Mouse (Mus musculus): ENCODE measurements around the gene Crb2. TPM values are rescaled to one million over a fixed set of nuclear protein-coding genes. Genes with fewer than 3 reads are reported as not detected.

The Crb2 gene
- polyA plus RNA-seq, 1 experiment from 2014 or later, result 9.1 TPM

DNA sequence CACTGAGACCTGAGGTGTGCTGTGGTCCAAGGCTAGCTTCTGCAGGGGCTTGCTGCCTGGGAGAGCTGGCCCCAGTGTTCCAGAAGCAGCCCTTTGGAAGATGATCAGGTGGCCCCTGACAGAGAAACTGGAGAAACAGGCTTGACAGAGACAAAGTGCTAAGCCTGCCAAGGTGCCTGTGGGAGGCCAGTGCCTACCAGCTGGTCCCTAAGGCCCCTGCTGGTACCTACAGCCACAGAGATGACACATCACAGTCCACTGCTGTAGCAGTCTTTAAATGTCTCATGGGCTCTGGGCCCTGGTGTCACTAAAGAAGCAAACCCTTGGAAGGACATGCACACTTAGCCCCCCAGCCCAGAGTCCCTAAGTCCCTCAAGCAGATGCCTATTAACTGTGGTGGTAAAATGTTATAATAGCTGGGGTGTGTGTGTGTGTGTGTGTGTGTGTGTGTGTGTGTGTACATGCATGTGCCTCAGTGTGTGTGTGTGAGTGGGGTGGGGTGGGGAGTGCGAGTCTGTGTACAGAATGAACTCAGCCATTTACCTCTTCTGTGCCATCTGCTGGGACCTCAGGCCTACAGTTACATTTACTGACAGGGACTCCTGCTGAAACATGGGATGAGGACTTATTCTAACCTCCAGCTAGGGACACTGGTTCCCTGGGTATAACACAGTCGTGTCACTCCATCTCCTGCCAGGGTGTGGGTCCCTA lies 19.7 kb upstream of the Crb2 start:
- Histone ChIP-seq H3K9me3 (no peaks in the 10 kb centered on the region), H3K4me3 (no peak overlapping the region), H3K27ac (no peak overlapping the region), H3K27me3 (replicated peaks) (peaks cover 9% of the 10 kb centered on the region; the same call in 1 of the 2 replicates), H3K4me2 (replicated peaks) (no peak overlapping the region), H3K4me1 (peaks cover 18% of the 10 kb centered on the region), H3K9ac (no peak overlapping the region), H3K36me3 (no peaks in the 10 kb centered on the region)
- ATAC-seq (ENCODE audit: low FRiP score, low read depth), result no peak
- 69% methylated on average over 2 of the region's 2 CpGs for WGBS

GRCm38 (mm10) chr2:37757016-37757415 lies 19.0 kb upstream of the Crb2 start:
- no peaks in the 10 kb centered on the region for H3K9me3 ChIP-seq
- no peak overlapping the region for H3K9ac ChIP-seq
- H3K4me3 ChIP-seq, result no peak overlapping the region
- no peak overlapping the region for H3K27ac ChIP-seq
- no peak overlapping the region for H3K4me2 ChIP-seq (replicated peaks)
- no peaks in the 10 kb centered on the region for H3K36me3 ChIP-seq
- peaks cover 9% of the 10 kb centered on the region; the same call in 1 of the 2 replicates for H3K27me3 ChIP-seq (replicated peaks)
- no peak for ATAC-seq (ENCODE audit: low FRiP score, low read depth)
- WGBS, result 86% methylated on average over 5 of the region's 5 CpGs
- peaks cover 18% of the 10 kb centered on the region for H3K4me1 ChIP-seq

- Histone ChIP-seq H3K9ac (no peak overlapping the region), H3K4me3 (no peak overlapping the region), H3K27ac (no peak overlapping the region), H3K4me1 (peaks cover 18% of the 10 kb centered on the region), H3K36me3 (no peaks in the 10 kb centered on the region), H3K4me2 (replicated peaks) (peak overlapping the region; percentile 46), H3K27me3 (replicated peaks) (peaks cover 9% of the 10 kb centered on the region; the same call in 1 of the 2 replicates), H3K9me3 (no peaks in the 10 kb centered on the region)
- WGBS, result 80% methylated on average over 4 of the region's 4 CpGs
- ATAC-seq (ENCODE audit: low FRiP score, low read depth), result no peak
Measured at GRCm38 (mm10) chr2:37757784-37758183, 18.3 kb upstream of the Crb2 start.

GRCm38 (mm10) chr2:37758343-37759015 lies 17.6 kb upstream of the Crb2 start:
- 5% methylated on average over 21 of the region's 21 CpGs for WGBS
- Histone ChIP-seq H3K4me1 (peaks cover 18% of the 10 kb centered on the region), H3K9ac (no peak overlapping the region), H3K36me3 (no peaks in the 10 kb centered on the region), H3K27me3 (replicated peaks) (peaks cover 9% of the 10 kb centered on the region; the same call in 1 of the 2 replicates), H3K4me3 (no peak overlapping the region), H3K9me3 (no peaks in the 10 kb centered on the region), H3K4me2 (replicated peaks) (peak overlapping the region; percentile 46), H3K27ac (no peak overlapping the region)
- peak; percentile 56; the same call in 1 of the 2 replicates for ATAC-seq (ENCODE audit: low FRiP score, low read depth)

DNA sequence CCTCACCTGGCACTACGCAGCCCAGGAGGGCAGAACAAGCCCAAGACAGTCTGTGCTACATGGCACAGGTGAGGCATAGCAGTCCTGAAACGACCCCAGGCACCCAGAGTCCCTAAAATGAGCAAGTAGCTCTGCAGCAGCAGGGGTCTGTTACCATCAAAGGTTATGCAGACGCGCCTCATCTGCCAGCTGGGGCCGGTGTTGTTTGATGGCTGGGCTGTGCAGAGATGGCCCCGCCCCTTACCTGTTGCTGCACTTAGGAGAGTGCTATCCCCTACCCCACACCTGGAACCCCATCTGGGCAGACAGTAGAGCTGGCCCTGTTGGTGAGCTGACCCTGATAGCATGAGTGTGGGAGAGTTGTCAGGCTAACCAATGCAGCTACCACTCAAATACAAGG lies 15.4 kb upstream of the Crb2 start:
- no peaks in the 10 kb centered on the region for H3K36me3 ChIP-seq
- WGBS, result 25% methylated on average over 6 of the region's 6 CpGs
- H3K27me3 ChIP-seq (replicated peaks), result peaks cover 9% of the 10 kb centered on the region; the same call in 1 of the 2 replicates
- no peak overlapping the region for H3K4me3 ChIP-seq
- H3K4me2 ChIP-seq (replicated peaks), result no peak overlapping the region
- no peaks in the 10 kb centered on the region for H3K9me3 ChIP-seq
- no peak overlapping the region for H3K9ac ChIP-seq
- no peak for ATAC-seq (ENCODE audit: low FRiP score, low read depth)
- H3K4me1 ChIP-seq, result peaks cover 26% of the 10 kb centered on the region
- H3K27ac ChIP-seq, result no peak overlapping the region

- Histone ChIP-seq H3K27ac (no peak overlapping the region), H3K36me3 (no peaks in the 10 kb centered on the region), H3K4me3 (no peak overlapping the region), H3K27me3 (replicated peaks) (peaks cover 13% of the 10 kb centered on the region; the same call in 1 of the 2 replicates), H3K9me3 (no peaks in the 10 kb centered on the region), H3K4me1 (peaks cover 45% of the 10 kb centered on the region), H3K4me2 (replicated peaks) (no peak overlapping the region), H3K9ac (no peak overlapping the region)
- WGBS, result 4% methylated on average over 3 of the region's 3 CpGs
- ATAC-seq (ENCODE audit: low FRiP score, low read depth), result no peak
Measured at GRCm38 (mm10) chr2:37763638-37764037, 12.4 kb upstream of the Crb2 start.

- Histone ChIP-seq H3K36me3 (no peaks in the 10 kb centered on the region), H3K9ac (no peak overlapping the region), H3K4me3 (no peak overlapping the region), H3K27ac (no peak overlapping the region), H3K4me1 (peaks cover 49% of the 10 kb centered on the region), H3K4me2 (replicated peaks) (no peak overlapping the region), H3K27me3 (replicated peaks) (peaks cover 11% of the 10 kb centered on the region; the same call in 1 of the 2 replicates), H3K9me3 (no peaks in the 10 kb centered on the region)
- 88% methylated on average over 2 of the region's 2 CpGs for WGBS
- ATAC-seq (ENCODE audit: low FRiP score, low read depth), result no peak
Measured at GRCm38 (mm10) chr2:37764514-37764913, 11.5 kb upstream of the Crb2 start.

- Histone ChIP-seq H3K36me3 (no peaks in the 10 kb centered on the region), H3K4me3 (no peak overlapping the region), H3K4me2 (replicated peaks) (peak overlapping the region; percentile 15), H3K4me1 (peaks cover 49% of the 10 kb centered on the region), H3K27ac (no peak overlapping the region), H3K9me3 (no peaks in the 10 kb centered on the region), H3K9ac (0 out of 2 replicates have a peak overlapping the region, but pooled peaks have one; percentile 3), H3K27me3 (replicated peaks) (peaks cover 9% of the 10 kb centered on the region; the same call in 1 of the 2 replicates)
- no peak for ATAC-seq (ENCODE audit: low FRiP score, low read depth)
- WGBS, result 16% methylated on average over 21 of the region's 21 CpGs
Measured at GRCm38 (mm10) chr2:37765082-37765483, 11.0 kb upstream of the Crb2 start.

DNA sequence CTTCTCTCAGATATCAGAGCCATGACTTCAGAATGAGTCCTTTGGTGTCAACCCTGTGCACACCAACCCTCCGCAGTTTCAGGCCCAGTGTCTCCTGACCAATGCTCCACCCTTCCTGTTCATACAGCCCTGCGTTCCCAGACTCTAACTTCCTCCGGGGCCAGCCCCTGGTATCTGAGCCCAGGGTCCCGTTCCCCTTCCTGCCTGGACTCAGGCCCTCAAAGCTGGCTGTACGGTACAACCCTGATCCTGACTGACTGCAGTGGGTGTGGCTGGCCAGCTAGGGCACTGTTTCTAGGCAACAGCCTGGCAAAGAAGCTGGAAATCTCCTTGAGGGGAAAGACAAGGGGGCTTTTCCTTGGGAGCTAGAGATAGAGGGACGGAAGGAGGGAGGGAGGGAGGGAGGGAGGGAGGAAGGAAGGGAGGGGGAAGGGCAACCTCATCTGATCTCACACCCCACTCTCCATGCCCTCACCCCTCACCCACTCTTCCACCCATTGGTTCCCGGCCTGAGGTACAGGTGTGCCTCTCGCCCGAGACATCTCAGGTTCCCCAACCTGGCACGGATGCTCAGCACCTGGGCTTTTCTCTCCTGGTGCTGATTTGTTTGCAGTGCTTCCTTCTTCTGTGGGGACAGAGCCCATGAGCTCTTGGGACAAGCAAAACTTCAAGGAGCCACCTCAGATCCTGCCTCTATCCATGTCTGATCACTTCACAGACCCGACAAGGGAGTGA lies 9.9 kb upstream of the Crb2 start:
- WGBS, result 50% methylated on average over 11 of the region's 11 CpGs
- peaks cover 44% of the 10 kb centered on the region for H3K4me1 ChIP-seq
- no peak overlapping the region for H3K4me3 ChIP-seq
- no peaks in the 10 kb centered on the region for H3K36me3 ChIP-seq
- no peaks in the 10 kb centered on the region for H3K9me3 ChIP-seq
- H3K27me3 ChIP-seq (replicated peaks), result peaks cover 4% of the 10 kb centered on the region; the same call in 1 of the 2 replicates
- ATAC-seq (ENCODE audit: low FRiP score, low read depth), result no peak
- no peak overlapping the region for H3K27ac ChIP-seq
- no peak overlapping the region for H3K9ac ChIP-seq
- H3K4me2 ChIP-seq (replicated peaks), result 0 out of 2 replicates have a peak overlapping the region, but pooled peaks have one; percentile 4

DNA sequence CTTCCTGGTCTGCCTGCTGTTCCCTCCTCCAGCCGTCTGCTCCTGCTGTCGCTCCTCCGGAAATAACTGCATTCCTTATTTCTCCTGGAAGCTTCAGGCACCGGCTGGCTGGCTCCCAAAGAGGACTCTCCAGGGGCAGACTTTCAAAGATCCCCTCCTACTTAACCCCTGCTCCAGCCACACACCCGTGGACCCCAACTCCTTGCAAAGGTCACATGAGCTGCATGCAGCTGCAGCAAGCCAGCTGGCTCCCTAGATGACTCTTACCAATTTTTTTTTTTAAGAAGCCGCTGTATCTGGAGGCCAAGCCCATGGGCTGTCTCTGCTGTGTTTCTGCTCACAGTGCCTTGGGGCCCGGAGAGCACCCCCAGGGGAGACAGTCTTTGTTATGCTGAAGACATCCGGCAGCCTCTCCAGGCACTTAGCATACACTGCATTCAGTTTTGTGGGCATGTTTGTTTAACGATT lies 8.9 kb upstream of the Crb2 start:
- no peak for ATAC-seq (ENCODE audit: low FRiP score, low read depth)
- peaks cover 44% of the 10 kb centered on the region for H3K4me1 ChIP-seq
- no peak overlapping the region for H3K27ac ChIP-seq
- peaks cover 4% of the 10 kb centered on the region; the same call in 1 of the 2 replicates for H3K27me3 ChIP-seq (replicated peaks)
- WGBS, result 2% methylated on average over 9 of the region's 9 CpGs
- no peaks in the 10 kb centered on the region for H3K9me3 ChIP-seq
- 0 out of 2 replicates have a peak overlapping the region, but pooled peaks have one; percentile 27 for H3K4me2 ChIP-seq (replicated peaks)
- no peak overlapping the region; the same call in 1 of the 2 replicates for H3K9ac ChIP-seq
- H3K4me3 ChIP-seq, result no peak overlapping the region
- H3K36me3 ChIP-seq, result no peaks in the 10 kb centered on the region

- H3K27me3 ChIP-seq (replicated peaks), result peaks cover 4% of the 10 kb centered on the region; the same call in 1 of the 2 replicates
Measured at GRCm38 (mm10) chr2:37767739-37768138, 8.3 kb upstream of the Crb2 start.

DNA sequence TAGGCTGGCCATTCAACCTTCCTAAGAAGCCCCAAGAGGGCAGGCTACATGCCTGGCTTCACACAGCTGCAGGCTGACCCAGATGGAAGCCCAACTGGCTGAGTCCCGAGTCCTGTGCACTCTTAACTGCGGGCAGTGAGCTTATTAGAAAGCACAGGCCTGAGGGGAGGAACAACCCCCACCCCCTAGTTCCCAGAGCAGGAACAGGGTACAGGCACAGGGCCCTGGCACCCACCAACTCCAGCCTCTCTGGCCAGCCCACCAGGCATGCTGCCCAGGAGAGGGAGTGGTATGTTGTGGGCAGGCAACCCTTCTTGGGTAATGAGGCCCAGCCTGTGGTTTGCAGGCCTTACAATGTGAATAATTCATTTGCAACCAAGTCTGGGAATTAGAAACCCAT lies 7.1 kb upstream of the Crb2 start:
- Histone ChIP-seq H3K9ac (no peak overlapping the region), H3K27me3 (replicated peaks) (peaks cover 4% of the 10 kb centered on the region; the same call in 1 of the 2 replicates), H3K4me2 (replicated peaks) (no peak overlapping the region), H3K27ac (no peak overlapping the region), H3K9me3 (no peaks in the 10 kb centered on the region), H3K36me3 (no peaks in the 10 kb centered on the region), H3K4me1 (peaks cover 44% of the 10 kb centered on the region), H3K4me3 (no peak overlapping the region)
- 25% methylated on average over 2 of the region's 2 CpGs for WGBS
- no peak for ATAC-seq (ENCODE audit: low FRiP score, low read depth)

More at GRCm38 (mm10) chr2:37767739-37768138, 8.3 kb upstream of the Crb2 start:
- no peaks in the 10 kb centered on the region for H3K36me3 ChIP-seq
- no peak overlapping the region for H3K27ac ChIP-seq
- WGBS, result 53% methylated on average over 3 of the region's 3 CpGs
- H3K4me1 ChIP-seq, result peaks cover 44% of the 10 kb centered on the region
- no peak for ATAC-seq (ENCODE audit: low FRiP score, low read depth)
- H3K4me2 ChIP-seq (replicated peaks), result no peak overlapping the region
- H3K9ac ChIP-seq, result no peak overlapping the region
- no peaks in the 10 kb centered on the region for H3K9me3 ChIP-seq
- H3K4me3 ChIP-seq, result no peak overlapping the region
